Mouse (Mus musculus) MN1 (cell line): Measurements from ENCODE around the gene Gdf15.

Experiments
- DNase-seq: peaks from one replicate; pipeline ENCODE4 v3.0.0-alpha.2; 2016; ENCODE audit warnings: low spot score

Gdf15 gene

DNA sequence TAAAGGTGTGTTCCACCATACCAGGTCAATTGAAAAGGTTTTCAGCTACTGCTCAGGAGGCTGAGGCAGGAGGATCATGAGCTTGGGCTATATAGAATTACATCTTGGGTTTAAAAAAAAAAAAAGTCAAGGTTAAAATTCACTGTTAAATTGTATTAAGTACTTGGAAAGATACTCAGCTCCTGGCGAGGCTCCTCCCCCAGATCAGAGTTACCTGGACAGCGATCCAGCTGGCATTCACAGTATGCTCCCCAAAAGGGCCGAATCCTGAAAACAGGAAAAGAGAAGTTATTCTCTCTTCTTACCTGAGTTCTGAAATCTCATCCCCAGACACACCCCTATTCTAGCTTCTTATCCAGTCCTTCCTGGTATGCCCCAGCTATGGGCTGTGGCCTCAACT lies 25.0 kb upstream of the Gdf15 start:
- no peak for DNase-seq

DNA sequence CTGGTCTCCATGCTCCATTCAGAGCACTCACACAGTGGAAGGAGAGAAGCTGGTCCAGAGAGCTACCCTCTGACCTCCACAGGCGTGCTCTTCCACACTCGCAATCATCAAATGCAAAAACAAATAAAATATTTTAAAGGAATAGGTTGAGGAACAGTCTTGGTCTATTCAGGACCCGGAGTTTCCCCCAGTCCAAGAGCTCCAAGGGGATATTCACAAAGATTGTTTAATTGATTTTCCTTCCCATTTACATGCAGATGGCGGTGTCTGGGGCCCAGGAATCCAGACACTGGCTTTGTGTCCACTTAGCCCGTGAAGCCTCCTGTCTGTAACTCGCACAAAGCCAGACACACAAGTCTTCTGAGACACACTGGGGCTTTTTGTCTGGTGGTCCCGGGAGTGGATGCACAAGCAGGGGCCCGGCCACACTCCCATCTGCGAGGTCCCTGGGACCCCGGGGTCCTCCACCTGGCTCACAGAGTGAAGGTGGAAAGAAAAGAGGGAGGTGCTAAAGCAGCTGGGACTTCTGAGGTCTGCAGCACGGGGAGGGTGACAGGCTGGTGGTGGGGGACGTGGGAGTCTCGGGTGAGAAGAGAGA lies 24.0 kb upstream of the Gdf15 start:
- no peak for DNase-seq

DNA sequence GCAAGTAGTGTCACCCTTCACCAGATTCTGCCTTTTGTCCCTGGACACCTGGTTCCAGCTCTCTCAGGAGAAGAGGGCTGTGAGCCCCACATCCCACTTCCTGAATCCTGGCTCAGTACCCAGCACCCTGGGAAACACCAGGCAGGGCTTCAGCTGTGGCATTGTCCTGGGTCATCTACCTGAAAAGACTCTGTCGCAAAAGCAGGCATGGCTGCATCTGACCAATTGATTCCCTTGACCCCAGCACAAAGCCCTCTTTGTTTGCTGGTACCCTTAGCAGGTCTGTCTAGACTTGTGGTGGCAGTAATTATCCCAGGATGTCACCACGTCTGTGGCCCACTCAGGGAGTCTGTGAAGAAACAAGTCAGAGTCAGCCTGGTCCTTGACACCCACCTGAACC lies 23.2 kb upstream of the Gdf15 start:
- DNase-seq = no peak

DNA sequence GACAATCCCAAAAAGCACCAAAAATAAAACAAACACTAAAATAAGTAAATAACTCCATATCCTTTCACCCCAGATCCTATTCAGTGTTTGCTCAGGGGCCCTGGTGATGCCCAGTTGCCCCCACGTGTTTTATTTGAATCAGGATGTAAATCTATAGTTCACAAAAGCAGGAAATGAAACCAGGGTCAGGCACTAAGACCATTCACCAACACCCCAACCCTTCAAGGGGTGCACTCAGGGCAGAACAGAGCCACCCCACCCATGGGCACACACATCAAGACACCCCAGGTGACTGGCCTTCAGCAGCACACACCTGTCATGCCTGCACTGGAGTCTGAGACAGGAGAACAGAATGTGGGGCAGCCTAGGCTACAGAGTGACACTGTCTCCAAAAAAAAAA lies 21.9 kb upstream of the Gdf15 start:
- DNase-seq = no peak

DNA sequence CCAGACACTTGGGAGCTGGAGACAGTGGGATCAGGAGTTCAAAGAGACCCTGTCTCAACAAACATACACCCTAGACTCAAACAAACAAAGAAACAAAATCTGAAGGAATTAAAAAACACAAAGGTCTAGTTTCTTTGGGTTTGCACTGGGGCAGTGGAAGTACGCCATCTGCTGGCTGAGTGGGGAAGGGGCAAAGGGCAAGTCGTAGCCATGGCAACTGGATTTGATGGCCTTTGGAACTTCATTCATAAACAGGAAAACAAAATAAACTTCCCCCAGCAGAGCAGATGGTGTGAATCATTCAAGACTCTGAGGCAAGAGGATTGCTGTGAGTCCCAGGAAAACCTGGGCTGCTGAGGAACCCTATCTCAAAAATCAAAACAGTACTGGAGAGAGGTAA lies 21.0 kb upstream of the Gdf15 start:
- DNase-seq = peak; percentile 79

DNA sequence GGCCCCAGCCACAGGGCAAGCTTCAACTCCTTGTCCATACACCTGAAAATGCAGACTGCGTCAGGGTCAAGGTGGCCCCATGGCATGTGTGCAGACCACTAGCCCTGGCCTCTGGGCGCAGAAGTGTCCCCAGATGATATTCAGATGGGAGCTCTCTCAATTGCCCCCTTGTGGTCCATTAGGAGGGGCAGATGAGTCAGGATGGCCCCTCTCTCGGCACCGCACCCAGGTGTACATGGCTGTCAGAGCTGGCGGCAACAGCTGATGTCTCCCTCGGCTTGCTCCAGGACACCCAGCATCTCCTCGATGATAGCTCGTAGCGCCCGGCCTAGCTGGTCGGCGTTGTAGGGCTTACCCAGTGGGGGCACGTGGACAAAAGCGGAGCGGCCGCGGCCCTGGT lies 18.1 kb upstream of the Gdf15 start:
- DNase-seq = no peak

DNA sequence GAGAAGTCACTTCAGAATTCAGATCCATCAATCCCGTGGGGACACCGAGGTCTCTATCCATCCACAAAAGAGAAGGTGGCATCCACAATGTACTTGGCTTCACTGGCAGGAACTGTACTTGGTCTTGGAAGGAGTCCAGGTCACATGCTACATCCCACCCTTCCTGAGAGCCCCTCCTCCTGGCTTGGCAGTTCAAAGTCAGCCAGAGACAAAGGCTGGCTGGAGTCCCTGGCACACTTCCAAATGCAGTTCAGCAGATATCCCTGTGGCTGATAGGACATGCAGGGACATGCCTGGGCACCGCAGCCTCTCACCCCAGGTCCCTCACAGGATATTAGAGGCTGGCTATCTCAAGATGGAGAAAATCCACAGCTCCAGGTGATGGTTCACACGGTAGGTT lies 17.1 kb upstream of the Gdf15 start:
- peak; percentile 93 for DNase-seq

DNA sequence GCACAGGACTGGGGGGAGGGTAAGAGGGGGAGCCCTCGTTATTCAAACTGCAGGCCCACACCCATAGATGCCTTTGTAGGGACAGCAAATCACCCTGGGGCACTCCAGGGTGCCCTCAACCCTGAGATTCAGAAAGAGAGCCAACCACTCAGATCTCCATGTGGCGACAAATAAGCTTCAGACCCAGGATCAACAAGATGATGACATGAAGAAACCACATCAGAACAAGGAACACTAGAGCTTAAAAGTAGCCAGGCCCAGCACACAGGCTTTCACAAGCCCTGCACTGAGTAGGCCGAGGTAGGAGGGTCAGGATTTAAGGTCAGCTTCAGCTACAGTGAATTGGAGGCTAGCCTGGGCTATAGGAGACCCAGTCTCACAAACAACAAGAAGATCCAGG lies 16.7 kb upstream of the Gdf15 start:
- DNase-seq = no peak

DNA sequence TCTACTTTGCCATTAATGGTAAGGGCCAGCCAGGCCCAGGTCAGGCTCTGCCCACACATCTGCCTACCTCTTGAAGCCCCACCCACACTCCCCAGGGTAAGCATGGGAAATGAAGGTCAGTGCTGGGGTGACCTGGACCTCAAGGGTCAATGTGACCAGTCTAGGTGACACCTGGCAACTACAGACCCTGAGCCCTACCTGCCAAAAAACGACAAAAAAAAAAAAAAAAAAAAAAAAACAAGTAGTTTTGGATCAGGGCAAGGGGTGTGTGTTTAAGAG lies 15.8 kb upstream of the Gdf15 start:
- no peak for DNase-seq

DNA sequence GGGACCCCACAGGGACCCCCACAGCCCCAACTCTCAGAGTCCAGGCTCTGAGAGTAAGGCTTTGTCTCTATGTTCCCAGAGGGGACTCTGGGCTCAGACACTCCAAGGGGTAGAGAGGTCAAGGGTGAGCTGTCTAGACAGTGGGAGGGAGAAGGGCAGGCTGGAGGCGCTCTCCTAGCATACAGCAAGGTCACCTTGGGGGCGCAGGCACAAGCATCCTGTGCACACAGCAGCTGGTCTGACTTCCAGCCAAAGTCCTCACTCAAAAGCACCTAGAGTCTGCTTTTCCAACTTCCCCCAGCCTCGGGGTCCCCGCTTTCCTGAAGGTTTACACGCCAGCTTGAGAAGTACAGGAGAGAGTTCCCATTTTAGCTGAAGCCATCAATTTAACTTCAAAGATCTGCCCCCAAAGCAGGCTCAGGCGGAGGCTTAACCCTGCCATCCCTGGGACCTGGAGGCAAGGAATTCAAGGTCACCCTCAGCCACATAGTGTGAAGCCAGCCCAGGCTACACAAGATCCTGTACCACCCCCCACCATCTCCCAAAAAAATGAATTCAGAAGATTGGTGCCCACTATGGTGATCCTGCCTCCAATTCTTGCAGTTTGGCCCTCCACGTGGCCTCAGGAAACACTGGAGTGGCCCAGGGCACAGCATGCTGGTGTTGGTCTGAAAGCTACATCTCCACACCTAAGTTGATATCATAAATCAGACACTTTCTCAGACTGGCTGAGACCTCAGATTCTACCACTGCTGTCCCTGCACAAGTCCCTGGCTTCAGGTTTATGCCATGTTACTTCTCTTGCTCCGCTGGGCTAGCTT lies 15.3 kb upstream of the Gdf15 start:
- no peak for DNase-seq

DNA sequence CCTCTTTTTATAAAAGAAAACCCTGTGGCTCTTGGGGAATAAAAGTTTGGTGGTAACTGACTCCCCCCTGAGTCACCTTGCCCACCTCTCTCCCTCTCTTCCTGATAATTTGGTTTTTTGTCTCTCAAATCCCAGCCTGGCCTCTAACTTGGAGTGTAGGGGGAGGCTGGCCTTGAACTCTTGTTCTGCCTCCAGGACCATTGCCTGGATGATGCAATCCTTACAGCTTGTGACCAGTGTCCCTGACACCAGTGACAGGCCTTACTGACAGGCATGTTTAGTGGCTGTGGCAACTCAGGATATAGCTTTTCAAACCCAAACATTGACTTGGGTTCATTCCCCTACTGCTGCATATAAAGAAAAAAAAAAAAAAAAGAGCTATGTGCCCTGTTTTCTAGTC lies 14.5 kb upstream of the Gdf15 start:
- no peak for DNase-seq

DNA sequence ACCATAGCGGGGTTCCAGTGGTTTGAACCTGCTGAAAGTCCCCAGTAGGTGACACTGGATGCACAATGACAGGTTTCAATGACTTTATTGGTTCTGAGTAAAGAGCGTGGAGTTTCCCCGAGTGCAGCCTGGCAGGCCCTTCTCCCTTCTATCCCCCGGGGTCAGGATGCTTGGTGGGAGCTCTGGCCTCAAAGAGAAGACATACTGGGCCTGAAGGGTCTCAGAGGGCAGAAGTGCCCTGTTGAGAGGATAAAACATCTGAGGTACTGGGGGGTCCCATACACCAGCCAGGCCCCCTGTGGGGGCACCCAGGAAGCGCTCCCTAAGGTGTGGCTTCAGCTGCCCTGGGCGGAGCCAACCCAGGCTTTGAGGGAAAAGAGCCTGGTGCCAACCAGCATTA lies 14.1 kb upstream of the Gdf15 start:
- no peak for DNase-seq

DNA sequence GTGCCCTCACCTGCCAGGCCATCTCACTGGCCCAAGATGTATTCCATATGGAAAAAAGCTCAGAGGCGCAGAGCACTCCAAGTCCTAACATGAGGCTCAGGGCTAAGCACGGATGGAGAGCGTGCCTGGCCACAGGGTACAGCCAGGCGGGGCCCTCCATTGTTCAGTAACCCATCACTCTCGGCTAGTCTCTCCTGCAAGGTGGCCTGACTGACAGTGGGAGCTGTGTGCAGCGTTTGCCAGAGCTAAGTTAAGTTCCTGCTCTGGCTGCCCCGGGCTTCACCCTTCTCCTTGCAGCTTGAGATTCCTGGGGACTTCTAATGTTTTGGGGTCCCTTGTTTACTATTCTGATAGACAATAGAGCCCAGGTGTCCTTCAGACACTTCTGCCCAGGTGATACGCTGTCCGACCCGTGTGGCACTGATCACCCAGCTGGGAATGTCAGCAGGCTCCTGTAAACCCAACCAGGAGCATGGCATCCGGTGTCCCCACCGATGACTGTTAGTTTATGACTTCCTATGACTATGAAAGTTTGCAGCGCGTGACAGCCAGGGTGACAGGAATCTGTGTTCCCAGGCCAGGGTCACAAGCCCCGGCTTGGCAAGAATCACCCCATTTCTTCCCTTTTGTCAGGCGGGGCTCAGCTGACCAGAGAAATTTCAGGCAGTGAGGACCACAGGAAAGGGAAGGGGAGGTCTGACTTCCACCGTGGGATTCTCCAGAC lies 13.4 kb upstream of the Gdf15 start:
- DNase-seq = no peak

DNA sequence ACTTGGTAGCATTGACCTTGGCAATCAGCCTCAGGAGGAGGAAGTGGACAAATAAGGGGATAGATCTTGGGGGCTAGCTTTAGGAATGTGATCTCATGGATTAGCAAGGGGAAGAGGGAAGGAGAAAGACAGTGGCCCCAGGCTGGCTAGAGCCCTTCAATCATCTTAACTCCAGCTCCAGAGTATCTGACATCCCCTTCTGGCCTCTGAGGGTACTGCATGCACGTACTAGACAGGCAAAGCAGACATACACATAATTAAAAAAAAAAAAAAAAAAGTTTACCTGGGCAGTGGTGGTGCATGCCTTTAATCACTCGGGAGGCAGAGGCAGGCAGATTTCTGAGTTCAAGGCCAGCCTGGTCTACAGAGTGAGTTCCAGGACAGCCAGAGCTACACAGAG lies 11.8 kb upstream of the Gdf15 start:
- no peak for DNase-seq

DNA sequence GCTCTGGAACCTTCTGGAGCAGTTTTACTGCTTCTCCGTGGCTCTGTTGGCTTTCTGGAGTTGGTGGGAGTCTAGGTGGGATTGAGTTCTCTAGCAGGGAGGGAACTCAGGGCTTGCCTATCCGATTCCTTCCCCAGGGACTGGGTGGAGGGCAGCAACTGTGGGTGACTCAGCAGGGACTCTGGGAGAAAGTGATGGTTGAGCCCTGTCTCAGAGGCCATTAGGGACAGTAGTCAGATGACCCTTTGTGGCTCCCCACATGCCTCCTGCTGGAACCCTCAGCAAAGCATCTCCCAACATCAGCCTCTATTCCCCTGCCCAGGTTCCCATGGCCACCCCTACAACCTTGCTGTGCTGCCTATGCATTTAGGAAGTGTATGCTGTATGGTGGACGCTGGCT lies 10.8 kb upstream of the Gdf15 start:
- no peak for DNase-seq

DNA sequence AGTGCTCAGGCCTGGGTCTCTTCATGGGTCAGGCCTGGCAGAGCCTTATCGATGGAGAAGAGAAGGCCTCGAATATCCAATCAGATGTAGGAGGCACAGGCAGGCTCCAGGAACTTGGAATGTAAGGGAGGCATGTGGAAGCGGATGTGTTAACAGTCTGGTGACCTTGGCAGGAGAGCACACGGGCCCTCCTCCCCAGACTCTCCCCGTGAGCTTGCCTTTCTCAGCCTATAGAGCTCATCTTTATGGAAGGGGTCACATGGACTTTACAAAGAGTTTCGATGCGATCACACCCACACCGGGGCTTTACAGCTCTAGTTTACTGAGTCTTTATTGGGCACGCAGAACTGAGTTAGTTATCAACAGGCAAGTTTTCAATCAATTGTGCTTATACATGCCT lies 6.5 kb upstream of the Gdf15 start:
- no peak for DNase-seq

DNA sequence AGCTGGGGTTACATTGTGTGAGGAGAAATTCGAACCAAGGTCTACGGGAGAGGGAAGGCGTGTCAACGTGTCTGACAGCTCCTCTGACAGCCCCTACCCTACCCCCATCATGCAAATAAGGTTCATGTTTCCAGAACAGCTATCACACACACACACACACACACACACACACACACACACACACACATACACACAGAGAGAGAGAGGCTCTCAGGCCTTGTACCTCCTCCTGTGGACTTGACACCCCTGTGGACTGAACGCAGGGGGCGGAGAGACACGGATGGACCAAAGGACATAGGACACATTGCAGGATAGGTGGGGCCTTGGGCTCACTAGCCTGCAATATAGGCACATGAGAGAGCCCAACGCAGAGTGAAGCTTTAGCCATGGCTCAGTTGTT lies 4.6 kb upstream of the Gdf15 start:
- peak; percentile 36 for DNase-seq

DNA sequence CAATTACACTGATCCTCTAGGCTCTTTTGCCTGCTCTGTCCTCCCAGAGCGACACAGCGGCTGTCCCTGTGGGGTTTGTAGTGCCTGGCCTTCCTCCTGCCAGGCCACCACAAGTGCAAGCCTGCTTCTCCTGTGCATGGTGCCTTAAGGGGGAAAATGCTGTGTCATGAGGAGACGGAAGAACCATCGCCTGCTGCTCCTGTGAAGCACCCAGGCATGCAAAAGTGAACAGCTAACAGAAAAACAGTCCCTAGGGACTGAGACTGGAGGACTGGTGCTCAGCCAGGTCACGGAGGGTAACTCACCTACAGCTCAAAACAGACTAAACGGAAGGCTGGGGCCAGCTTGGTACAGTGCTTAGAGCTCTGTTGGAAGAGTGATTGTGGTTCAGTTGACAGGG lies 3.3 kb upstream of the Gdf15 start:
- DNase-seq = peak; percentile 59

DNA sequence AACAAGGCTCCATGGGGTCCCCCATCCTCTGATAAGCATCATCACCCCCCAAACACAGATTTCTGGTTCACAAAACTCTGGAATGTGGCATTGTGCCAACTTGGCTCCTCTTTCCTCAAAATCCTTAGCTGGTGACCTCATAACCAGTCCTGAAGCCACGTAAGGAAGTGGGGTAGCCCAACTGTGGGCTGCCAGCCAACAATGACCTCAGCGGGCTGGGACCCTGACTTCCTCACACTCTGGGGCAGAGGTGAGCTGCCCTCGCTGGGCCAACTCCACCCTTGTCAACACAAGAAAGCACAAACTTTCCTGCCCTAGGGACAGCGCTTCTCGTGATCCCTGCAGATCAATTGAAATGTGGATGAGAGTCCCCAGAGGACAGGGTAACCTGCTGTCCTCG lies 1.8 kb upstream of the Gdf15 start:
- DNase-seq = peak; percentile 64

DNA sequence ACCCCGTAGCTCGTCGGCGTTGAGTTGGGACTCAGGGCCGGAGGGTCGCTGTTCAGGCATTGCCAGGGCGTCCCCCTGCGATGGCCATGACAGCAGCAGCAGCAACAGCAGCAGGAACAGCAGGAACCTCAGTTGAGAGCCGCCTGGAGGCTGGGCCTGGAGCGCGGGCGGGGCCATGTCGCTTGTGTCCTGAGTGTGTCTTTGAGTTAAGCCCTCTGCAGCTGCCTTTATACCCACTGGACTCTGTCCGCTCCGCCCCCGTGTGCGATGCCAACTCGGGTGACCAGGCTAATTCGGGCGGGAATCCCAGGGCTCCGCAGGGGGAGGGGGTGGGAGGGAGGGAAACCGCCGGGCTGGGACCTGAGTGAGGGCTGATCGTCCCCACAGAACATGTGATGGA lies 820 bp downstream of the Gdf15 start:
- peak; percentile 88 for DNase-seq

DNA sequence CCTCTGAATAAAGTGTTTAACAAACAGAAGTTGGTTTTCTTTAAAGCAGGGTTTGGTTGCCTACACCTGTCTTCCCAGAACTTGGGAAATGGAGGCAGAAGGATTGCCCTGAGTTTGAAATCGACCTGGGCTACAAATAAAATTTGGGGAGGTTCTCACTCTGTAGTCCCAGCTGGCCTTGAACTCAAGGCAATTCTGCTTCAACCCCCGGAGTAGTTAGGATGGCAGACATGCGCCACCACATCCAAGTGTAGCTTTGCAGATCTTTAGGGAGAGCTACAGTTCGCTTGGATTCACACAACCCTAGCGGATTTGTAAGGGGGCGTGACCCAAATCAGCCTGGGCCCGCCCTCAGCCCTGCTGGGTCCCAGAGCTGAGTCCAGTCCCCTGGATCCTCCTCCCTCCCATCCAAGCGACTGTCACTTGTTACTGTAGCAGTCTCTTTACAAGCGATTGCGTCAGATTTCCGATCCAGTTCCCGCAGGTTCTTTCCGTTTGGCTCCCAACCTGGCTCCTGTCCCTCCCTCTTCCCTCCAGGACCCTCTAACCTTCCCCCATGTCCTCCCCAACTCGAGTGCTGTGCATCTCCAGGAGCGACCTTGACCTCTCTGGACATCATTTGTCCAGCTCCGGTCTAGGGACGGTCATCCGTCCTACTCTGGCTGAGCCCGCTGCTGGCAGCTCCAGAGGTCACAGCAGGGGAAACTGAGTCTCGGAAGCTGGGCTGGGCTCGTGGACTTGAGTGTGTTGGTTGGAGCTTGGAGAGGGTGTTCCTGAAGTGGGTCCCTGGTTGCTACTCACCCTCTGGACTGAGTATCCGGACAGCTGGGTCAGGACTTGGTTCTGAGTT lies 1.5 kb downstream of the Gdf15 start:
- peak; percentile 93 for DNase-seq
